Mouse (Mus musculus) thymus, adult 2 months (tissue): Measurements from ENCODE around the gene Tbx19.

Source experiments
- CTCF ChIP-seq: fragments of 200-500 bp; IDR thresholded peaks from 2 replicates; pipeline ENCODE4 v1.5.1; 2012; ENCODE audit warnings: mild to moderate bottlenecking, control low read depth, low read length, moderate library complexity, borderline replicate concordance; ENCODE audit not compliant: control insufficient read depth, poor library complexity, insufficient read depth; ENCODE audit errors: extremely low read depth
- POLR2A ChIP-seq: fragments of 200-500 bp; IDR thresholded peaks from 2 replicates; pipeline ENCODE4 v1.6.1; 2012; ENCODE audit warnings: mild to moderate bottlenecking, low read length, control low read depth, moderate library complexity; ENCODE audit not compliant: control insufficient read depth, poor library complexity, insufficient read depth; ENCODE audit errors: extremely low read depth

DNA sequence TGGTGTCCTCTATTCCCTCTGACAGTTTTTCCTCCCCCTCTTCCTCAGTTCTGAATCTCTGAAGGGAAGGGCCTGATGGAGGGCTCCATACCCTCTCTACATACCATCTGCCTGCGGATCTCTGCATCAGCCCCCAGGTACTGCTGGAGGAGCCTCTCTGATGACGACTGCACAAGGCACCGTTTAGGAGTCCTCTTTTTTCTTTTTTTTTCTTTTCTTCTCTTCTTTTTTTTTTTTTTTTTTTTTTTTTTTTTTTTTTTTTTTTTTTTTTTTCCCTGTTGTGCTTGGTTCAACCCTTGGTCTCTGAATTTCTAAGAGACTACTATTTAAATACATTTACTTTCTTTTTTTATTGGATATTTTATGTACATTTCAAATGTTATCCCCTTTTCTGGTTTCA is 8.9 kb upstream of the Tbx19 start:
- TF ChIP-seq POLR2A (no peak), CTCF (no peak)
